Mouse (Mus musculus) forebrain, postnatal 0 days (tissue): ENCODE measurements around the gene Lilr4b. TPM values are rescaled to one million over a fixed set of nuclear protein-coding genes. Genes with fewer than 3 reads are reported as not detected.
"Not testable (repeated sequence)": the region's sequence is repeated elsewhere in the genome, so short reads cannot be mapped to it uniquely, and the experiment has no call there.

Source experiments
- ATAC-seq: fragments of 200-750 bp; cut with Nextera tagmentation; 2 replicates; pipeline ENCODE4 v1.8.0; 2017; ENCODE audit warnings: mild to moderate bottlenecking, moderate library complexity
- DNase-seq: peaks from one replicate; pipeline ENCODE4 v3.0.0-alpha.2; 2015
- H3K27ac ChIP-seq: fragments of 300-500 bp; sonication (generic); 2 replicates; pipeline ENCODE4 v1.5.1; 2014; ENCODE audit warnings: low read depth, mild to moderate bottlenecking, antibody characterized with exemption, low read length, moderate library complexity, mixed read lengths
- H3K27me3 ChIP-seq: fragments of 300-500 bp; sonication (generic); 2 replicates; pipeline ENCODE4 v1.6.1; 2014; ENCODE audit warnings: mild to moderate bottlenecking, low read length, mixed read lengths; ENCODE audit not compliant: insufficient read depth
- H3K36me3 ChIP-seq: fragments of 300-500 bp; sonication (generic); 2 replicates; pipeline ENCODE4 v1.6.1; 2014; ENCODE audit warnings: mild to moderate bottlenecking, moderate library complexity; ENCODE audit not compliant: insufficient read depth
- H3K4me1 ChIP-seq: fragments of 300-500 bp; sonication (generic); 2 replicates; pipeline ENCODE4 v1.6.1; 2014; ENCODE audit warnings: antibody characterized with exemption; ENCODE audit not compliant: insufficient read depth
- H3K4me2 ChIP-seq: fragments of 300-500 bp; sonication (generic); 2 replicates; pipeline ENCODE4 v1.6.1; 2014; ENCODE audit warnings: low read depth, mild to moderate bottlenecking, moderate library complexity
- H3K4me3 ChIP-seq: fragments of 300-500 bp; sonication (generic); 2 replicates; pipeline ENCODE4 v1.5.1; 2014; ENCODE audit warnings: low read depth, low read length, mixed read lengths
- H3K9ac ChIP-seq: fragments of 300-500 bp; sonication (generic); 2 replicates; pipeline ENCODE4 v1.6.1; 2014; ENCODE audit warnings: mild to moderate bottlenecking
- H3K9me3 ChIP-seq: fragments of 300-500 bp; sonication (generic); 2 replicates; pipeline ENCODE4 v1.6.1; 2016; ENCODE audit warnings: low read length
- CTCF ChIP-seq: sonication (generic); IDR thresholded peaks from 2 replicates; pipeline ENCODE4 v1.5.1; 2016; ENCODE audit warnings: antibody characterized with exemption, control low read depth, low read depth
- WGBS: fragments of 180-500 bp; shearing (Covaris S2); extraction: QIAGEN DNeasy Blood & Tissue Kit; methylation state at CpG from one replicate; pipeline ENCODE4 v1.1.7; 2014; 5-methylcytosine and 5-hydroxymethylcytosine counted together
- polyA plus RNA-seq: library from polyadenylated mRNA; unstranded; fragments of >200 nt; fragmentation: Nextera tagmentation; extraction: Ambion mirVana; gene quantifications from 2 replicates; pipeline ENCODE4 v1.2.1, GENCODE M21; 2015
- total RNA-seq: library from RNA; depleted of rRNA; stranded (reverse); fragments of >200 nt; gene quantifications from 2 replicates; pipeline ENCODE4 v1.2.3, GENCODE M21; 2014; rRNA removed

Gene Lilr4b
- total RNA-seq (0.15 TPM in 1 of 2 replicates, not detected in the other), polyA plus RNA-seq (0.30 and 0.35 TPM in 2 replicates)

DNA sequence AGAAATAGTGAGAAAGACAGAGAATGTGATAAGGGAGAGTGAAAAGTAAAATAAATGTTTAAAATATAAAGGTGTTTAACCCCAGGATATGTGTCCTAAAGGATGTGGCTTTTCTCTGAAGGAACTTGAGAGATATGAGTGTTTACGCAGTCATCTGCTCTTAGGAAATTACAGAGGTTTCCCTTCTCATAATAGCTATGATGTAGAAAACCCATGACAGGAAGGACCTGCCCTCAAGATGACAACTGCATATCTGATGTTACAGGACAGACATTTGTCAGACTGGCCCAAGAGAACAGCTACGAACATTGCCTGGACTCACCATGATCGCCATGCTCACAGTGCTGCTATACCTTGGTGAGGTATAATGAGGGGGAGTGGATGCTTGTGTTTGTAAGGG, at the start of gene Lilr4b, which contains the start of gene Gm49339:
Lilr4b (plus strand) TSS at position 236 of the 400 bp plus-strand sequence.
Gm49339 (plus strand) TSS at position 216 of the 400 bp plus-strand sequence.
- WGBS = 97% methylated on average over 1 of the region's 3 CpGs
- not testable (repeated sequence) for H3K4me1 ChIP-seq, H3K9ac ChIP-seq, H3K9me3 ChIP-seq, H3K27me3 ChIP-seq, H3K4me3 ChIP-seq, ATAC-seq, H3K27ac ChIP-seq, DNase-seq, H3K36me3 ChIP-seq, H3K4me2 ChIP-seq

GRCm38 (mm10) chr10:51432940-51433339, 47.5 kb upstream of the Lilr4b start:
- Histone ChIP-seq H3K4me2 (no peak overlapping the region), H3K36me3 (no peaks in the 10 kb centered on the region), H3K4me1 (no peaks in the 10 kb centered on the region), H3K4me3 (no peak overlapping the region), H3K9ac (no peak overlapping the region), H3K27me3 (no peaks in the 10 kb centered on the region), H3K9me3 (no peaks in the 10 kb centered on the region), H3K27ac (no peak overlapping the region)
- no peak for TF ChIP-seq CTCF
- ATAC-seq (no peak), DNase-seq (no peak)

GRCm38 (mm10) chr10:51435684-51436083, 44.7 kb upstream of the Lilr4b start:
- H3K4me3 ChIP-seq = no peak overlapping the region
- no peaks in the 10 kb centered on the region for H3K4me1 ChIP-seq
- DNase-seq = no peak
- H3K9ac ChIP-seq = no peak overlapping the region
- H3K4me2 ChIP-seq = no peak overlapping the region
- no peaks in the 10 kb centered on the region for H3K36me3 ChIP-seq
- 71% methylated on average over 3 of the region's 3 CpGs for WGBS
- no peak for TF ChIP-seq CTCF
- no peak overlapping the region for H3K27ac ChIP-seq
- no peaks in the 10 kb centered on the region for H3K9me3 ChIP-seq
- no peaks in the 10 kb centered on the region for H3K27me3 ChIP-seq
- no peak for ATAC-seq

- WGBS = 85% methylated on average over 4 of the region's 4 CpGs
- Histone ChIP-seq H3K27me3 (no peaks in the 10 kb centered on the region), H3K9me3 (no peaks in the 10 kb centered on the region), H3K4me1 (no peaks in the 10 kb centered on the region), H3K4me3 (no peak overlapping the region), H3K36me3 (no peaks in the 10 kb centered on the region), H3K9ac (no peak overlapping the region), H3K4me2 (no peak overlapping the region), H3K27ac (no peak overlapping the region)
- no peak for TF ChIP-seq CTCF
- ATAC-seq (no peak), DNase-seq (no peak)
Observed at GRCm38 (mm10) chr10:51451610-51452009, 28.8 kb upstream of the Lilr4b start.

DNA sequence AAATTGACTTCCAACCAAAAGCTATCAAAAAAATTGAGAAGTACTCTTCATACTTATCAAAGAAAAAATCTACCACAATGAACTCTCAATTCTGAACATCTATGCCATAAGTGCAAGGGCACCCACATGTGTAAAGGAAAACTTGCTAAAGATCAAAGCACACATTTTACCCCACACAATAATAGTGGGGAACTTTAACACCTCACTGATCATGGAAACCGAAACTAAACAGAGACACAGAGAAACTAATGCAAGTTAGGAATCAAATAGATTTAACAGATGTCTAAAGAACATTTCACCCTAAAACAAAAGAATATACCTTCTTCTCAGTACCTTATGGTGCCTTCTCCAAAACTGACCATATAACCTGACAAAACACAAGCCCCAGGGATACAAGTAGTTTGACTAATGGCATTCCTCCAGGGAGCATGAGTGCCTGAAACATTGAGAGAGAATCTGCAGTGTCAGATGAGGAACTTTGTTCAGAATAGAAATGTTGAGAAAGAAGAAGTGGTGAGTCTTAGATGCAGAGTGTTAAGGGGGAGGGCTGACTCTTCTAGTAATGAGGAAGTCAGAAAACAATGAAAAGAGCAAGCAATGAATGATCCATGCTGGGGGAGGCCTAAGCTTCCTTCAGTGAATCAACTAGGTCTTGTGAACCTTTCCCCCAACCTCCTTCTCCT, 26.7 kb upstream of the Lilr4b start:
- no peak for ATAC-seq
- no peak overlapping the region for H3K27ac ChIP-seq
- H3K27me3 ChIP-seq = no peaks in the 10 kb centered on the region
- 90% methylated on average over 1 of the region's 1 CpGs for WGBS
- H3K4me2 ChIP-seq = no peak overlapping the region
- no peaks in the 10 kb centered on the region for H3K4me1 ChIP-seq
- H3K4me3 ChIP-seq = no peak overlapping the region
- no peaks in the 10 kb centered on the region for H3K36me3 ChIP-seq
- TF ChIP-seq CTCF = no peak
- no peaks in the 10 kb centered on the region for H3K9me3 ChIP-seq
- DNase-seq = no peak
- H3K9ac ChIP-seq = no peak overlapping the region

- no peak for TF ChIP-seq CTCF
Observed at GRCm38 (mm10) chr10:51454365-51454764, 26.1 kb upstream of the Lilr4b start.

DNA sequence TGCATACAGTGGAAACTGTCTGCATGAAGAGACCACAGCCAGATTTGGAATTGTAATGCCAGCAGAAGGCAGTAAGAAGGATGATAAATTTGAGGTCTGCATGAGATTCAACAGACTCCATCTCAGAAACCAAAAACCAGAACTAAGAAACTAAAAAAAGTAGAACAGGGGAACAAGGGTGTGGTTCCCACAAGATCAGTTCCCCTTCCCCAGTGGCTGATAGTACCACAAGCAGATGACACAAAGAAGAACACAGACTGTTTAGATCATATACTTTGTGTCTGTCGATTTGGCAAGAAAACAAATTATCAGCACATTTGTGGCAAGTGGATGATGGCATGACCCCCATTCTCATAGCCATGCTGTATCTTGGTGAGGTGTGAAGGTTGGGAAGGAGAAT, 24.7 kb upstream of the Lilr4b start:
- Histone ChIP-seq H3K9me3 (no peaks in the 10 kb centered on the region), H3K9ac (no peak overlapping the region), H3K4me3 (no peak overlapping the region), H3K36me3 (no peaks in the 10 kb centered on the region), H3K27ac (no peak overlapping the region), H3K4me2 (no peak overlapping the region), H3K4me1 (no peaks in the 10 kb centered on the region), H3K27me3 (no peaks in the 10 kb centered on the region)
- 97% methylated on average over 1 of the region's 1 CpGs for WGBS
- DNase-seq = no peak
- no peak for ATAC-seq
- no peak for TF ChIP-seq CTCF

More at GRCm38 (mm10) chr10:51454365-51454764, 26.1 kb upstream of the Lilr4b start:
- Histone ChIP-seq H3K27me3 (no peaks in the 10 kb centered on the region), H3K9ac (no peak overlapping the region), H3K27ac (no peak overlapping the region), H3K4me3 (no peak overlapping the region), H3K4me2 (no peak overlapping the region), H3K9me3 (no peaks in the 10 kb centered on the region), H3K4me1 (no peaks in the 10 kb centered on the region), H3K36me3 (no peaks in the 10 kb centered on the region)
- DNase-seq (no peak), ATAC-seq (no peak)
- 82% methylated on average over 1 of the region's 1 CpGs for WGBS
